Mouse (Mus musculus): Measurements from ENCODE around the gene Rph3al.

The Rph3al gene

DNA sequence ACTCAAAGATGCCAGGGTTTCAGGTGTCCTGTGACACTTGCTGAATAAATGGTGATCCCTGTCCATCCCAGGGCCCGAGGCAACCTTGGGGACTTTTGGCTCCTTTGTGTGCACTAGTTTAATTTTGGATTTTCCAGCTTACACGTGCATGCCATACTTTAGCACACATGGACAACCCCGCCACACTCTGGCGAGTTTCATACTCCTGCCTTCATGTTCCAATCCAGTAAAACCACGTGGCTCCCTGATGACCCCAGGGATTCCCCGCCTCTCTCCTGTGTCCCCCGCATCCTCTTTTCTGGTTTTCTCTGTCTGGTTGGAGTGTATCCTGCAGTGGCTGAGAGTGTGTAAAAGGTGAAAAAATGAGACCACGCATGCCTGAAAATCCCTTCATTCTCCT lies 110.8 kb downstream of the Rph3al start:
- in situ Hi-C loops (cut with MboI, MseI), result no loop called here

DNA sequence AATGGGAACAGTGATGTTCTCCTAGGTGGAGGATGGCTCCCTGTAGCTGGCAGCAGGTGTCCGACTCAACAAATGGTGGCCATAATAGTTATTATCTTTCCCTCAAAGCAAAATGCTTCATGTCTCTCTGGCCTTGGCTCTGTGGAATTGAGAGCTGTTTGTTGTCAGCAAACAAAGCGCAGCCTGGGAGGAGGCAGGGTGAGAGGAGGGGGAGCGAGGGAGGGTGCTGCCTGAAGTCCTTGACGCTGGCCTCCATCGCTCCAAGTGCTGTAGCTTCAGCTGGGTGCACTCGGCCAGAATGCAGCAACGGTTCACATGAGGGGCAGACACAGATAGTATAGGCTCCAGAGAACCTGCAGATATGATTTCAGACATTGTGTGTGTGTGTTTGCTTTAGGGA lies 114.7 kb downstream of the Rph3al start:
- in situ Hi-C loops (cut with MboI, MseI), result loop anchor here (5.0 kb wide), 1 partner anchor 1489 kb away; no protein-coding TSS in a partner anchor

GRCm38 (mm10) chr11:75813085-75813484 lies 125.1 kb downstream of the Rph3al start:
- in situ Hi-C loops (cut with MboI, MseI), result no loop called here

- in situ Hi-C loops (cut with MboI, MseI), result no loop called here
Observed at GRCm38 (mm10) chr11:75811900-75812299, 126.3 kb downstream of the Rph3al start.

DNA sequence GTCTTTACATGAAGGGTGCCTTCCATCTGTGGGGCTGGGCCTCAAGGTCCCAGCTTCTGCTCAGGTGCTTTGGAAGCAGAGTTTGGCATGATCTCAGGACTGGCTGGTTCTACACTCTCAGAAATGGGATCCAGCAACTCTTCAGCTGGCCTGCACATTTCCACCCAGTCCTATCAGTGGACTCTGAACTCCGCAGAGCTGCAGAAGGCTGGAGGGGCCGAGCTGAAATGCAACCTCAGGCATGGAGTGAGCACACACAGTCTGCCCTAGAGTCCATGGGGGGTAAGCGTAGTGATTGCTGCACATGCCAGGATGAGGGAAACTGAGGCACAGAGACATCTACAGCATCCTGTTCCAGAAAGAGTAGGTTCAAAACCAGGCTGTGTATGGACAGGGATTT lies 127.7 kb downstream of the Rph3al start:
- in situ Hi-C loops (cut with MboI, MseI), result no loop called here

GRCm38 (mm10) chr11:75807486-75807885 lies 130.7 kb downstream of the Rph3al start:
- in situ Hi-C loops (cut with MboI, MseI), result no loop called here

DNA sequence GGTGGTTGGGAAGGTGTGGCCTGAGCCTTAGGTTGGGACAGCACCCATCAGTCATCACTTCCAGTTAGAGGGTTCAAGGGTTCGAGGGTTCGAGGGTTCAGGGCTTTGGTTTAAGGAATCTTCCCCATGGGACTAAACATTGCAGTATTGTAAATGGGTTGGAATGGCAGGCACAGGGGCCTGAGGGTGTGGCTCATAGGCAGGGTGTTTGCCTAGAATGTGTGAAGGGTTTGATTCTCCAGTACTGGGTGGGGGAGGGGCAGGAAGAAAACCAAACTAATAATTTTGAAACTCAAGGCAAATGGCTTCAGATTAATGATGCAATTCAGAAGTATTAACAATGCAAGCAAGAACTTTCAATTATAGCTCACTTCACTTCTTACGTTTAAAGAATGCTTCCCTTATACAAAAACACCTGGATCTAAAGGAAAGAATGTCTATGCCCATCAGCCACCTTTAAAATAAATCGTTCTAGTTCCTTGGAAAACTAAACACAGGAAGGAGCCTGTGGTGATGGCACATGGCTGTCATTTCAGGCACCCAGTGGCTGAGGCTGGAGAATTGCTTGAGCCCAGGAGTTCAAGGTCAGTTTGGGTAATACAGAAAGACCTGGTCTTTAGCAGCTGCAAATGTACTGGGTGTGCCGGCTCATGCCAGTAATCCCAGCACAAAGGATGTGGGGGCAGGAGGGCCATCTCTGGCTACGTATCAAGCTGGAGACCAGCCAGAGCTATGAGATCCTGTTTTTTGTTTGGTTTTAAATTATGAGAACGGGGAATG lies 136.3 kb downstream of the Rph3al start:
- in situ Hi-C loops (cut with MboI, MseI), result no loop called here

GRCm38 (mm10) chr11:75801369-75801768 lies 136.9 kb downstream of the Rph3al start:
- in situ Hi-C loops (cut with MboI, MseI), result no loop called here

GRCm38 (mm10) chr11:75796536-75797246 lies 141.5 kb downstream of the Rph3al start:
- in situ Hi-C loops (cut with MboI, MseI), result no loop called here

DNA sequence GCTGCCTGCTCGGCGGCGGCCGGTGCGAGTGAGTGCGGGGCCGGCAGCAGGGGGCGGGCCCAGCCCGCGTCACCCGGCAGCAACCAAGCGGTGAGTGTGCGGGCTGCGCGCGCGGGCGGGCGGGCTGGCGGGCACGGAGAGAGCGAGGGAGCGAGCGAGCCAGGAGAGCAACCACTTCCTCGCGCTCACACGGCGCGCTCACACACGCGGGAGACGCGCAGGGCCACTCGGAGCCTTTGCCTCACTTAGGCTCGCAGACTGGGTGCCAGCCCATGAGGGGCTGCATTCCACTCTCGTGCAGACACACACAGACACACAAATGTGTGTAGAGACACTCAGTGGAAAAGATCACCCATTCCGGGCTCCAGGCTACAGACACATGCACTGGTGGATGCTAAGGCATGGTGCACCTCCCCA lies 142.2 kb downstream of the Rph3al start, which contains the start of gene Doc2b:
Gene Doc2b (minus strand): TSS at position 21 of the 417 bp plus-strand sequence.
- in situ Hi-C loops (cut with MboI, MseI), result no loop called here

DNA sequence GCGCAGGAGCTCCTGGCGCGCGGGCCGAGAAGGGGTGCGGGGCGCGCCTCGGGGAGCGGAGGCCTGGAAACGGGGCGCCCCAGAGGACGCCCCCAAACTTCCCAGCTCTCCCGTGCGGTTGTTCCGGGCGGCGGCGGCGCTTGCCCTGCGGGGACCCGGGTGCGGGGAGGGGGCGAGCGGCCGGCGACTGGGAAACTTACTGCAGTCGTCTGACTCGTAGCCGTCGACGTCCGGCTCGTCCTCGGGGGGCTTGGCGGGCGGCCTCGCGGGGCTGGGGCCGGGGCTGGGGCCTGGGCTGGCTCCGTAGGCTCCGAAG lies 142.9 kb downstream of the Rph3al start:
- in situ Hi-C loops (cut with MboI, MseI), result no loop called here

DNA sequence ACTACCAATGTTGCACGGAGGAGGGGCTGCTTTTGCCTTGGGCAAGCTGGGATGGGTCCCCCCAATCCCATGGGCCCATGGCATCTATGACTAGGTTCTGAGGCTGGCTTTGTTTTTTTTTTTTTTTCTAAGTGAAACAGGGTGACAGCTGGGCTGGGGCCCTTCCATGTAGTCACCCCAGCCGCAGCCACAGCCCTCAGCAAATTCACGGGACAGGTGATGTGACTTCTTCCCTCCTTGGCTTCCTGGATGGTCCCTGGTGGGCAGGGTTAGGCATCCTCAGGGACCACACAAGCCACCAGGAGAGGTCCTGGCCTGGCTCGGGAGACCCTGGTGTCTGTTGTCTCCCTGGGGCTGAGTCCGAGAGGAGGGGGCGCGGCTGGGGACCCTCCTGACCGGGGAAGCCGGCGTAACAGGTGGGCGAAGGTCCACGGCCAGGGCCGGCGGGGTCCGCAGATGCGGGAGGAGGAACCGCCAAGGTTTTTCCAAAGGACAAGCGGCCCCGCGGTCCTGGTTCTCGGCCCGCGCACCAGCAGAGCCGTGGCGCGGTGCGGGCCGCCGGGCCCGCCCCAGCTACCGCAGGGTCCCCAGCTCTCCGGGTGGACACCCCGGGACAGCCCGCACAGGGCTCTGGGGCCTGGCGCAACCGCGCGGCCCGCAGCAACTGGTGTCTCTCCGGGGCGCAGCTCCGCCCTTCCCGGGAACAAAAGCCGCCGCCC lies 143.5 kb downstream of the Rph3al start:
- in situ Hi-C loops (cut with MboI, MseI), result no loop called here

DNA sequence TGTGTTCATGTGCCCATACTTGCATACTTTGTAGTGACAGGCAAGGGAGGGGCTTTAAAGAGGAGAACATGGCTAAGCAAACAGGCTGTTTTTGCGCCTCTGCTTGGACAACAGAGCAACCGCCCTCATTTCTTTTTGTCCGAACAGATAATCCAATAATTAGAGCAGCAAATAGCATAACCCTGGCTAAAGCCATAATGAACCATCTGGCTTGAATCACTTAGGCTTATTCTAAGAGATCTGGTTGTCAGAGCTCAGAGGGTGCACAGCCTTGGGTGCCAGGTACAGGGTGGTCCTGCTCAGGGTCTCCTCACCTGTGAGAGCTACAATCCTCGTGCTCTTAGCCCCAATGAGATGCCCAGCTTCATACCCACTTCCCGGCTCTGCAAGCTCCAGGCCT lies 144.9 kb downstream of the Rph3al start:
- in situ Hi-C loops (cut with MboI, MseI), result no loop called here

DNA sequence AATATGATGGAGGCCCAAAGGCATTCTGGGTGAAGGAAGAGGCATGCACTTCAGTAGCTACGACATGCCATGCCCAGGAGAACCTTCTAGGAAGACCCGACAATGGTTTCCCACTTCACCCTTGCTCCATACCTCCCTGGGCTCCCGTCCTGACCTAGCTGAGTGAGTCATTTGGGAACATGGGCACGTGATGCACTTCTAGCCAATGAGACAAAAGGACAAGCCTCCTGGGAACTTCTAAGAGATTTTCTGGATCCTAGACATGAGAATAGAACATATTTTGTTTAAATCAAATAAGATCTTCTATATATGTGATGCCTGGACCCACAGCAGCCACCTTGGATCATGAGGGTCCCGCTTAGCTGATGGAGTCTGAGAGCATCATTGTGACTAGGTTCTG lies 145.7 kb downstream of the Rph3al start:
- in situ Hi-C loops (cut with MboI, MseI), result no loop called here

DNA sequence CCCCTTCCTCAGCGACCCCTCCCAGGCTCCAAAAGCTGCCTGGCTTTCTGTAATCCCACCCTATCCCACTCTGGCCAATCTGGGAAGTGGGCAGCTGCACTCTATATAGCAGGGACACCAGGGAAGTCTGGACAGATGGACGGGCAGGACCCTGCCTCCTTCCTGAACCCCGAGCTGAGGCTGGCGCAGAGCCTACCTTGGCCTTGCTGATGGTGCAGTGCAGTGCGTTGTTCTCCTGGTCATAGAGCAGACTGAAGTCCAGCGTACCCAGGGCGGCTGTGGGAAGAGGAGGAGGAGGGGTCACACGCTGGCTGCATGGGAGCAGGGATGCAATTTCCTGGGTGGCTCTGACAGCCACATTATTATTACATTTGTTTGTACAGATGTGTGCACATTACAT lies 152.3 kb downstream of the Rph3al start:
- in situ Hi-C loops (cut with MboI, MseI), result no loop called here

- in situ Hi-C loops (cut with MboI, MseI), result loop anchor here (5.0 kb wide), 1 partner anchor 184 kb away; no protein-coding TSS in a partner anchor
Observed at GRCm38 (mm10) chr11:75783799-75784198, 154.4 kb downstream of the Rph3al start.

- in situ Hi-C loops (cut with MboI, MseI), result loop anchor here (5.0 kb wide), 1 partner anchor 185 kb away; no protein-coding TSS in a partner anchor
Observed at GRCm38 (mm10) chr11:75781919-75782318, 156.3 kb downstream of the Rph3al start.
